ENCODE assay signal across 9 mouse cellular contexts in genomic region chr10:23811635-23812437, GRCm38 (mm10). TPM values are rescaled to one million over a fixed set of nuclear protein-coding genes. Genes with fewer than 3 reads are reported as not detected.
DNase-seq lines count a peak whose midpoint lies in the region; ATAC-seq and TF ChIP-seq lines count a peak whose summit lies in the region.
"Had no signal": no experiment of that assay in that cellular context is flagged by ENCODE, and none has a peak within 500 bp of the region (broad histone marks: within the 10 kb centered on the region; RNA-seq: fewer than 3 reads in every experiment).

No protein-coding gene starts in this region.

- TF ChIP-seq CTCF in G1E (IDR thresholded peaks at IDR 0.05; ENCODE audit: low read depth, low read length), result peak; percentile 97
- peak; percentile 84 for TF ChIP-seq CTCF in liver, postnatal 0 days (IDR thresholded peaks at IDR 0.05; ENCODE audit: low read depth)

- no peaks in the 10 kb centered on the region for H3K9me3 ChIP-seq in G1E (replicated peaks)
- H3K9me3 ChIP-seq in liver, postnatal 0 days (ENCODE audit: low read length), result no peaks in the 10 kb centered on the region

- peak; percentile 74 for DNase-seq in 416B (ENCODE audit: low read depth)
- DNase-seq in G1E (ENCODE audit: low spot score), result peak; percentile 20
- peak; percentile 69 to 73 for DNase-seq in cerebellum, adult 18-20 months
- peak; percentile 75 for DNase-seq in kidney, adult 9 months
- DNase-seq in liver, postnatal 0 days, result peak; percentile 78
- DNase-seq in ovary, postnatal 14 days (ENCODE audit: low spot score), result peak; percentile 68
- peak; percentile 63 for DNase-seq in thymus, postnatal 25 days

- no peak overlapping the region for H3K4me3 ChIP-seq in G1E (ENCODE audit: low read depth, low read length)
- no peak overlapping the region for H3K4me3 ChIP-seq in liver, postnatal 0 days (ENCODE audit: low read depth, low read length)
- H3K4me3 ChIP-seq: myocyte had no signal

- peaks cover 3% of the 10 kb centered on the region for H3K27me3 ChIP-seq in G1E (ENCODE audit: insufficient read depth, low read length)
- H3K27me3 ChIP-seq in liver, postnatal 0 days (ENCODE audit: insufficient read depth, low read length), result no peaks in the 10 kb centered on the region

- TF ChIP-seq EP300 in liver, postnatal 0 days (IDR thresholded peaks at IDR 0.05; ENCODE audit: low read depth), result no peak

- H3K27ac ChIP-seq in liver, postnatal 0 days (ENCODE audit: low read depth), result peak overlapping the region; percentile 72

- no peak overlapping the region for H3K9ac ChIP-seq in liver, postnatal 0 days (replicated peaks)

- no peak for ATAC-seq in G1E (ENCODE audit: extremely low read depth, insufficient number of reproducible peaks, low FRiP score, poor library complexity, severe bottlenecking)
- ATAC-seq in frontal cortex, adult (ENCODE audit: low TSS enrichment), result peak; percentile 90
- peak; percentile 92 for ATAC-seq in liver, postnatal 0 days

- H3K36me3 ChIP-seq in G1E (replicated peaks), result no peaks in the 10 kb centered on the region
- no peaks in the 10 kb centered on the region for H3K36me3 ChIP-seq in liver, postnatal 0 days (replicated peaks; ENCODE audit: insufficient read depth, low read length)

- H3K4me2 ChIP-seq in liver, postnatal 0 days (ENCODE audit: low read depth, low read length), result no peak overlapping the region

- no peaks in the 10 kb centered on the region for H3K4me1 ChIP-seq in G1E (ENCODE audit: insufficient read depth, low read depth, low read length)
- H3K4me1 ChIP-seq in liver, postnatal 0 days (ENCODE audit: insufficient read depth), result no peaks in the 10 kb centered on the region

- WGBS in liver, postnatal 0 days (ENCODE audit: insufficient replicate concordance), result 44% methylated on average over 8 of the region's 12 CpGs

RNA-seq across cellular contexts. Expression of gene Slc18b1, which starts 15.1 kb away (rescaled TPM):
- total RNA-seq in G1E (2014; fragmentation: Nextera tagmentation), result not detected in 2 replicates
- not detected in 2 replicates for total RNA-seq in G1E (2017)
- not detected in 2 replicates for polyA plus RNA-seq in G1E (2012)
- polyA plus RNA-seq in liver, postnatal 0 days (2015; fragmentation: Nextera tagmentation; extraction: Ambion mirVana), result 1.2 and 1.5 TPM in 2 replicates

RNA-seq across cellular contexts. Expression of gene Rps12, which starts 24.8 kb away (rescaled TPM):
- total RNA-seq in G1E (2014; fragmentation: Nextera tagmentation) (1,930 and 2,036 TPM in 2 replicates), G1E (2017) (1,882 and 2,182 TPM in 2 replicates)
- polyA plus RNA-seq in G1E (2012), result 1,152 and 1,558 TPM in 2 replicates
- 145 and 149 TPM in 2 replicates for polyA plus RNA-seq in liver, postnatal 0 days (2015; fragmentation: Nextera tagmentation; extraction: Ambion mirVana)

RNA-seq across cellular contexts. Expression of gene Vnn3, which starts 39.4 kb away (rescaled TPM):
- not detected in 2 replicates for total RNA-seq in G1E (2014; fragmentation: Nextera tagmentation)
- total RNA-seq in G1E (2017), result not detected in 2 replicates
- polyA plus RNA-seq in G1E (2012), result not detected in 2 replicates
- polyA plus RNA-seq in liver, postnatal 0 days (2015; fragmentation: Nextera tagmentation; extraction: Ambion mirVana), result 129 and 137 TPM in 2 replicates
- polyA plus RNA-seq: myocyte had no signal

Comparison
In these comparisons a context has a peak if more than half of its experiments do, and no peak if none do; other contexts are left out.
1. DNase-seq: peak in every context shown above with its lines; median percentile 78 in liver, postnatal 0 days; 75 in kidney, adult 9 months; 74 in 416B; 71 in cerebellum, adult 18-20 months; 68 in ovary, postnatal 14 days; 63 in thymus, postnatal 25 days; 20 in G1E.
2. RNA of gene Vnn3, which starts 39.4 kb away (polyA plus RNA-seq): 129 to 137 TPM in liver, postnatal 0 days; not detected in G1E; every median in the first group is over 100 times any median in the second.